In genomic region chr11:35275300-35275699, GRCm38 (mm10) we compare ENCODE assay signal across 28 mouse cellular contexts.
DNase-seq lines count a peak whose midpoint lies in the region; ATAC-seq and TF ChIP-seq lines count a peak whose summit lies in the region.
"Had no signal": no experiment of that assay in that cellular context is flagged by ENCODE, and none has a peak within 500 bp of the region (broad histone marks: within the 10 kb centered on the region; RNA-seq: fewer than 3 reads in every experiment).

No protein-coding gene starts in this region.

- no peak for DNase-seq in frontal cortex, postnatal 14 days (ENCODE audit: low spot score in 2 of 2)
- no peak for DNase-seq in left cerebral cortex, adult 2 months (ENCODE audit: extremely low spot score in 1 of 2, low spot score in 2 of 2)
- DNase-seq in left cerebral cortex, adult 11 months (ENCODE audit: low spot score) = no peak
- DNase-seq in cerebellum, adult 9-11 months = peak; percentile 76
- no peak for DNase-seq in lung, postnatal 25 days (ENCODE audit: low spot score)
- DNase-seq in spleen, adult 12 weeks (ENCODE audit: low spot score) = no peak
- no peak for DNase-seq in lung, adult 18-20 months
- DNase-seq: adrenal gland, postnatal 10 days; forebrain, postnatal 0 days; gastrocnemius, postnatal 14 days; heart, postnatal 14 days; kidney, adult 18-20 months; kidney, postnatal 36 days; midbrain, embryonic 14.5 days; right cerebral cortex, postnatal 14 days; spleen, adult 18-20 months; thymus, adult 18-20 months; thymus, postnatal 25 days had no signal

- peak; percentile 69 for ATAC-seq in frontal cortex, adult (ENCODE audit: low TSS enrichment)
- ATAC-seq: forebrain, postnatal 0 days; hindbrain, embryonic 16.5 days; lung, postnatal 0 days; Patski had no signal

- H3K27ac ChIP-seq in left cerebral cortex, adult 2 months = 0 out of 2 replicates have a peak overlapping the region, but pooled peaks have one; percentile 28
- H3K27ac ChIP-seq: embryonic facial prominence, embryonic 13.5 days; hindbrain, embryonic 10.5 days; kidney, embryonic 15.5 days; limb, embryonic 13.5 days; macrophage had no signal

- intact Hi-C loops in left cerebral cortex, adult 2 months (cut with DNase I) = no loop called here

- TF ChIP-seq CTCF in left cerebral cortex, adult 2 months (IDR thresholded peaks at IDR 0.05) = no peak

- no peak overlapping the region for H3K4me3 ChIP-seq in left cerebral cortex, adult 2 months
- H3K4me3 ChIP-seq: embryonic facial prominence, embryonic 13.5 days; erythroblast, embryonic 14.5 days; hindbrain, embryonic 10.5 days; kidney, embryonic 15.5 days; limb, embryonic 13.5 days had no signal
